Mouse (Mus musculus) megakaryocyte-erythroid progenitor cell, adult 5-6 weeks (primary cell): Measurements from ENCODE around the gene Hopx. TPM values are rescaled to one million over a fixed set of nuclear protein-coding genes. Genes with fewer than 3 reads are reported as not detected.

ENCODE experiments used
- ATAC-seq: replicated peaks from 2 replicates; pipeline ENCODE4 v1.8.0; 2016; ENCODE audit warnings: mild to moderate bottlenecking, inconsistent platforms; ENCODE audit not compliant: severe bottlenecking, poor library complexity, low FRiP score, low TSS enrichment
- total RNA-seq, 2 experiments: library from RNA; stranded (forward) in 1 of 2; stranded (reverse) in 1 of 2; fragments of 200-1000, 215-1000 nt in 1 of 2; fragments of >200 nt in 1 of 2; fragmentation: Nextera tagmentation in 1 of 2; gene quantifications; 2 replicates each; pipeline ENCODE4 v1.2.3; 2014 to 2017

The Hopx gene
- total RNA-seq, 2 experiments from 2014 or later: 1.9 to 2.4 TPM

- ATAC-seq: no peak
Observed at GRCm38 (mm10) chr5:77084418-77084817, 30.5 kb downstream of the Hopx start.

- ATAC-seq: no peak
Observed at GRCm38 (mm10) chr5:77082735-77083134, 32.2 kb downstream of the Hopx start.

- no peak for ATAC-seq
Observed at GRCm38 (mm10) chr5:77080761-77081160, 34.2 kb downstream of the Hopx start.

GRCm38 (mm10) chr5:77075951-77076350, 39.0 kb downstream of the Hopx start:
- ATAC-seq: no peak

DNA sequence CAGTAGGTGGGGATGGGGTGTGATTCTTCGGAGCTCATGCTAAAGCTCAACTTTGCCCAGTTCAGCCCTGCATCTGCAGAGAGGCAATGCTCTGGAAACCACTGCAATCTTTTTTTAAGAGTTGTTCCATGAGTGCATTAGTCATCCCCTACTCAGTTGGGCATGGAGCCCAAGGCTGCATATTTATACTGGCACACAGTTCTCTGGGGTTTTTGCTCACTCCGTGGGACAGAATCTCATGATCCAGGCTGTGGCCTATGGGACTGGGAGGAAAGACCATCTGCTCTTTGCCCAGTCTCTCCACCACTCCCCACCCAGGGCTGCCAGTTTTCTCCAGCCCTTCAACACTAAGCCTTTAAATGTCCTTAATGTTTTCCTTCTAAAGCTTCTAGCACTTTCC, 40.0 kb downstream of the Hopx start:
- ATAC-seq: no peak

- no peak for ATAC-seq
Observed at GRCm38 (mm10) chr5:77073794-77074193, 41.1 kb downstream of the Hopx start.

DNA sequence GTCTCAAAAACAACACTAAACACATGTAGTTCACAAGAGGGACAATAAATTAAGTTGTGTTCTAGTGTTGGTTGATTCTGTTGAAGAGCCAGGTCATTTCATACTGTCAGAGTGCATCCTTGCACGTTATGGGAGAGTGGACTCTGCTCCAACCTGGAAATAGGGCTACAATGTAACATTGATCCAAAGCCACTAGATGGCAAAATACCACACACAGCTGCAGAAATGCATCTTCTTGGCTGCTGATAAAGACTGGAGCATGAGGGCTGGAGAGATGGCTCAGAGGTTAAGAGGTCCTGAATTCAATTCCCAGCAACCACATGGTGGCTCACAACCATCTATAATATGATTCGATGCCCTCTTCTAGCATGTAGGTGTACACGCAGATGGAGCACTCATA, 43.3 kb downstream of the Hopx start:
- ATAC-seq: no peak

DNA sequence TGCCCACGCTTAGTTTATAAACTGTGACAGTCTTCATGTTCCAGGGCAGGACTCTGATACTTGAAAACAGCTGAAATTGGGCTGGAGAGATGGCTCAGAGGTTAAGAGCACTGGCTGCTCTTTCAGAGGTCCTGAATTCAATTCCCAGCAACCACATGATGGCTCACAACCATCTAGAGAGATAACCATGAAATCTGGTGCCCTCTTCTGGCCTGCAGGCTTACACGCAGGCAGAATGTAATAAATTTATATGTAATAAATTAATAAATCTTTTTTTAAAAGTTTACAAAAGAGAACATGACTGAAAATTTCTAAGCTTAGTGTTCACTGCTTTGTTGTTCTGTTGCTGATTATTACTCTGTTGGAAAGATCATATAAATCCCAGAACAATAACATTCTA, 43.9 kb downstream of the Hopx start:
- no peak for ATAC-seq

DNA sequence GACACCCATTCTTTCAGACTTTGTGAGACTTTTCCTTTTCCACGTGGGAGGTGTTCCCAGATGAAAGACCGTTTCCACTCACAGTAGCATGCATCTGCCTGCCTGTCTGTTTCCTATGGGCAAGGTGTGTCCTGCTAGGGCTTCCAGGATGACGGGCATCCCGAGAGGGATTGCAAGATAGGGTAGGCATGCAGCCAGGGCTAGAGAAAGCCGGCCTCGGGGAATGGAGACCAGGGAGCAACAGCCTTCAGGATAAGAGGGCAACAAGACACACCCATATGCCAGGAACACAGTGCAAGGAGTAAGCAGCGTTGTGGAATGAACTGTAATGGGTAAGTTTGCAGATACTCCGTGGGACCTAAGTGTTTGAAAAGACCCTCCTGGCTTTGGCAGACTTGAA, 47.6 kb downstream of the Hopx start:
- ATAC-seq: no peak

- ATAC-seq: peak; percentile 90
Observed at GRCm38 (mm10) chr5:77061372-77062038, 53.4 kb downstream of the Hopx start.

DNA sequence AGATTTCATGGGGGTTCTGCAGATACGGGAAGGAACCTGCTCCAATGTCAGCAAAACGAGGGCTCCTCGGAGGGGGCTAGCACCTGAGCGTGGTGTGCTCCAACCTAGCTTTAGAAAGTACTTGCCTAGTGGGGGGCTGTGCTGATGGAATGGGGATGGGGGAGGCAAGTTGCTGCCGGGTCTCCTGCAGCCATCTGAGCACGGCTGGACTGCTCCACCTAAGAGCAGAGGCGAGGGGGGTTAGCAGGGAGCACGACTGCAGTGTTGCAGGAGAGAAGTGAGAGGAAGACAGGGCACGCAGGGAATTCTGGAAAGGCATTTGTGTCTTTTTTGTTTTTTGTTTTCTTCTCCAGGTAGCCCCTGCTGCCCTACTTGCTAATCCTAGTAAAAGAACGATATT, 54.6 kb downstream of the Hopx start:
- ATAC-seq: no peak

DNA sequence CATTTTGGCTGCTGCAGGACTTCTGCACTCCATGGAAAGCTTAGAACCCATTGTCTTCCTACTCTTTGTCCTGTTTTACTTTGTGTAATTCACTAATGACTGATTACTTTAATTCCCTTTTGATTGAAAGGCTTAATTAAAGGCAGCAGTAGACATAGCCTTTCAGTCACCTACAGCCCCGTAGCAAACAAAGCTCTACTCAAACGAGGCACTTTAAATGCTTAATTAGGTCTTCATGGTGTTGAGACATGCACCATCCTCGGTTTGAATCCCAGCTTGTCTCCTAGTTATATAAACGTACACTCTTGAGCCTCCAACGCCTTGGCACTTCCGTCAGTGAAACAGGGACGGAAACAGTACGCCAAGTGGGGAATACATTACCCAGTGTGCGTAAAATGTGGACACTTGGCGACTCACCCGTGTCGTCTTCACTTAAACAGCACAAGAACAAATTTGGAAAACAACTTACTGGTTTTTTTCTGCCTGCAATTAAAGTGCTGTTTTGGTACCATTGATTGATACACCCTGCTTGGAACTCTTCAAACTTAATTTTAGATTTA, 58.0 kb downstream of the Hopx start:
- ATAC-seq: no peak

DNA sequence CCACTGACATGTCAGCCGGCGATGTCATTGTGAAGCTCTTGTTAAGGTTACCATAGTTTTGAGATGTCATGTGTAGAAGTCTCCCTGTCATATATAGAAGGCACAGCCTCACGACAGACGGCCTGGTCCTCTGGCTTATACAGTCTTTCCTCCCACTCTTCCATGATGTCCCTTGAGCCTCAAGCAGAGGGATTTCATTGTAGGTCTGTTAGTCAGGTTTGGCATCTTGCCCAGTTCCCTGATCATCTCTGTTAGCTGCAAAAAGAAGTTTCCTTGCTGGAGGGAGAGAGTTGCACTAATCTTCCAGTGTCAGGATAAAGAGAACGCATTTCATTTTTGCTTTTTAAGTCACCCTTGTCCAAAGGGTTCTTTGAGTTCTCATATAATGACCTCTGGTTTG, 62.3 kb downstream of the Hopx start:
- no peak for ATAC-seq

GRCm38 (mm10) chr5:77044362-77044761, 70.6 kb downstream of the Hopx start:
- ATAC-seq: no peak

- no peak for ATAC-seq
Observed at GRCm38 (mm10) chr5:77039391-77039790, 75.5 kb downstream of the Hopx start.

DNA sequence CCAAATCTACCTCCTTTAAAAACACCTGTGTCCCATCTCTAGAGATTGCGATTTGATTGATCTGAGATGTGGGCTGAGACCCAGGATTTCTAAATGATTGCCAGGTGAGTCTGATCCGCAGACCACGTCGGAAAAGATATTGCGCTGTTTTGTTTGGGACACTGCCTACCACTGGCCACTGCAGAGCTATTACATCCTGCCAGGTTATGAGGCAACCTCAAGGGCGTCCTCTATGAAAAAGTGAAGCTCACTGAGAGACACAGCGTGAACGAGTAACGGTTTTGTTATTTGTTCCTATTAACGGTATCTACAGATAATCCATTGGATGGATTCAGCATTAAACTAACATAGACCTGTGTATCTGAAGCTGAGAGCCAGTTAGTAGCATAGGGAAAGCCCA, 76.5 kb downstream of the Hopx start:
- no peak for ATAC-seq

Other genes starting within 250 kb of the Hopx start
- gene Aasdh, start 209.6 kb downstream of the Hopx start, total RNA-seq (2014; fragmentation: Nextera tagmentation): 41.1 and 55.8 TPM in 2 replicates
- gene Aasdh, start 209.6 kb downstream of the Hopx start, total RNA-seq (2017): 21.4 and 41.4 TPM in 2 replicates
- gene Paics, start 163.8 kb downstream of the Hopx start, total RNA-seq (2014; fragmentation: Nextera tagmentation): 238 and 301 TPM in 2 replicates
- gene Paics, start 163.8 kb downstream of the Hopx start, total RNA-seq (2017): 403 and 467 TPM in 2 replicates
- 63.2 and 82.8 TPM in 2 replicates for gene Ppat, start 163.5 kb downstream of the Hopx start, total RNA-seq (2014; fragmentation: Nextera tagmentation)
- 121 and 133 TPM in 2 replicates for gene Ppat, start 163.5 kb downstream of the Hopx start, total RNA-seq (2017)
- gene Srp72, start 140.4 kb downstream of the Hopx start, total RNA-seq (2014; fragmentation: Nextera tagmentation): 143 and 165 TPM in 2 replicates
- 199 and 258 TPM in 2 replicates for gene Srp72, start 140.4 kb downstream of the Hopx start, total RNA-seq (2017)
- 4.7 TPM in 1 of 2 replicates, not detected in the other for gene Arl9, start 111.1 kb downstream of the Hopx start, total RNA-seq (2014; fragmentation: Nextera tagmentation)
- not detected in 2 replicates for gene Arl9, start 111.1 kb downstream of the Hopx start, total RNA-seq (2017)
- 1.0 TPM in 1 of 2 replicates, not detected in the other for gene Thegl, start 99.1 kb downstream of the Hopx start, total RNA-seq (2014; fragmentation: Nextera tagmentation)
- gene Thegl, start 99.1 kb downstream of the Hopx start, total RNA-seq (2017): 0.53 and 1.6 TPM in 2 replicates
- gene Spink2, start 96.3 kb upstream of the Hopx start, total RNA-seq (2014; fragmentation: Nextera tagmentation): not detected in 2 replicates
- not detected in 2 replicates for gene Spink2, start 96.3 kb upstream of the Hopx start, total RNA-seq (2017)
- 19.0 and 24.9 TPM in 2 replicates for gene Rest, start 150.4 kb upstream of the Hopx start, total RNA-seq (2014; fragmentation: Nextera tagmentation)
- gene Rest, start 150.4 kb upstream of the Hopx start, total RNA-seq (2017): 39.5 and 44.0 TPM in 2 replicates
- gene Noa1, start 195.0 kb upstream of the Hopx start, total RNA-seq (2014; fragmentation: Nextera tagmentation): 76.9 and 79.7 TPM in 2 replicates
- gene Noa1, start 195.0 kb upstream of the Hopx start, total RNA-seq (2017): 40.8 and 45.1 TPM in 2 replicates
- gene Polr2b, start 195.0 kb upstream of the Hopx start, total RNA-seq (2014; fragmentation: Nextera tagmentation): 104 and 110 TPM in 2 replicates
- gene Polr2b, start 195.0 kb upstream of the Hopx start, total RNA-seq (2017): 195 TPM in 2 replicates